Mouse (Mus musculus) MEL (cell line): ENCODE results near the gene 1700023F06Rik.

Experiments used
- CTCF ChIP-seq, 3 experiments: IDR thresholded peaks in 2 of 3; conservative IDR thresholded peaks in 1 of 3; 2 replicates each; pipeline ENCODE4 v1.5.1; 2011 to 2012; ENCODE audit warnings: low read length in 3 of 3, low read depth in 2 of 3, mild to moderate bottlenecking in 2 of 3, improper control_type of control experiment in 1 of 3, inconsistent platforms in 1 of 3, mixed read lengths in 1 of 3, moderate library complexity in 1 of 3; ENCODE audit not compliant: control insufficient read depth in 1 of 3, insufficient read depth in 1 of 3, poor library complexity in 1 of 3, severe bottlenecking in 1 of 3
- E2F4 ChIP-seq: IDR thresholded peaks from 2 replicates; pipeline ENCODE4 v1.6.1; 2011; ENCODE audit warnings: low read depth, low read length, improper control_type of control experiment, borderline replicate concordance
- EP300 ChIP-seq, 2 experiments: IDR thresholded peaks; 2 replicates each; pipeline ENCODE4 v1.6.1; 2011; ENCODE audit warnings: improper control_type of control experiment in 2 of 2, low read length in 2 of 2, low read depth in 1 of 2, mild to moderate bottlenecking in 1 of 2
- MAX ChIP-seq: IDR thresholded peaks from 2 replicates; pipeline ENCODE4 v1.6.1; 2011; ENCODE audit warnings: low read length, improper control_type of control experiment
- MYC ChIP-seq: IDR thresholded peaks from 2 replicates; pipeline ENCODE4 v1.6.1; 2011; ENCODE audit warnings: low read depth, mild to moderate bottlenecking, low read length, improper control_type of control experiment, moderate library complexity
- POLR2A ChIP-seq, 2 experiments: IDR thresholded peaks; 2 replicates each; pipeline ENCODE4 v1.6.1; 2011 to 2012; ENCODE audit warnings: low read length in 2 of 2, mild to moderate bottlenecking in 2 of 2, control low read depth in 1 of 2, improper control_type of control experiment in 1 of 2, low read depth in 1 of 2, moderate library complexity in 1 of 2; ENCODE audit not compliant: control insufficient read depth in 1 of 2, insufficient read depth in 1 of 2, poor library complexity in 1 of 2
- UBTF ChIP-seq: IDR thresholded peaks from 2 replicates; pipeline ENCODE4 v1.6.1; 2012; ENCODE audit warnings: low read depth, mild to moderate bottlenecking, inconsistent platforms, low read length, improper control_type of control experiment, moderate library complexity, borderline replicate concordance; ENCODE audit not compliant: insufficient read depth
- ZKSCAN1 ChIP-seq: IDR thresholded peaks from 2 replicates; pipeline ENCODE4 v1.6.1; 2012; ENCODE audit warnings: low read depth, mild to moderate bottlenecking, inconsistent platforms, low read length, improper control_type of control experiment, moderate library complexity
- ZNF384 ChIP-seq: IDR thresholded peaks from 2 replicates; pipeline ENCODE4 v1.6.1; 2012; ENCODE audit warnings: low read depth, mild to moderate bottlenecking, inconsistent platforms, low read length, improper control_type of control experiment

GRCm38 (mm10) chr11:103178748-103179147 lies 29.6 kb downstream of the 1700023F06Rik start:
- TF ChIP-seq POLR2A (IDR thresholded peaks at IDR 0.05; ENCODE audit: control insufficient read depth in 1 of 2, insufficient read depth in 1 of 2, low read depth in 1 of 2, low read length in 2 of 2, poor library complexity in 1 of 2) (no peak), EP300 (IDR thresholded peaks at IDR 0.05; ENCODE audit: low read depth in 1 of 2, low read length in 2 of 2) (no peak), CTCF (IDR thresholded peaks at IDR 0.05 in 2 of 3, conservative IDR thresholded peaks at IDR 0.05 in 1 of 3; ENCODE audit: control insufficient read depth in 1 of 3, insufficient read depth in 1 of 3, low read depth in 2 of 3, low read length in 3 of 3, poor library complexity in 1 of 3, severe bottlenecking in 1 of 3) (no peak), ZKSCAN1 (no peak), E2F4 (no peak), UBTF (no peak), MYC (no peak), ZNF384 (no peak), MAX (no peak)
